Mouse (Mus musculus) layer of hippocampus, adult 11-12 months (tissue): Measurements from ENCODE around the gene Pdik1l.

Source experiments
- DNase-seq: peaks from one replicate; pipeline ENCODE4 v3.0.0; 2022; ENCODE audit warnings: low spot score

Pdik1l gene

DNA sequence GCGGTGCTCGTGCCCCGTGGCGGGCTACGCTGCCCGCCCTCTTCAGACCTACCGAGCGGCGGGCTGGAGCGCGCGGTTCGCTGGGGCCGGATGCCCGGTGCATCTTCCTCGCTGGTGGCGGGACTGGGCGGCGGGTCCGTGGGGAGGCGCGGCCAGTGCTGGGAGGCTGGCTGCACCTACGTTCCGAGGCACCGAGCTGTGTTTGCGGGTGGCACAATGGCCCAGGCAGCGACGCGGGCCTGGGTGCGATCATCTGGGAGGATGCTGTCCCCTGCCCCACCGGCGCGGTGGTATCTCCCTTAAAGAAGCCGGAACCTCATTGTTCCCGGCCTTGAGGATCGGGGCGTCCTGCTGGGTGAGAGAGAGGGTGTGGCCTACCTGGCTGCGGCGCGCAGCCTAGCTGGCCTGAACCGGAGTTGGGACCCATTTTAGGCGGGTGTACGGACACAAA, at the start of gene Pdik1l:
Gene Pdik1l (minus strand): TSS at position 321 of the 451 bp plus-strand sequence.
- DNase-seq: peak; percentile 74

- DNase-seq: no peak
These were observed 42.6 kb upstream of the Pdik1l start for GRCm38 (mm10) chr4:134330281-134330680.

- DNase-seq: no peak
These were observed 41.1 kb upstream of the Pdik1l start for GRCm38 (mm10) chr4:134328832-134329231.

DNA sequence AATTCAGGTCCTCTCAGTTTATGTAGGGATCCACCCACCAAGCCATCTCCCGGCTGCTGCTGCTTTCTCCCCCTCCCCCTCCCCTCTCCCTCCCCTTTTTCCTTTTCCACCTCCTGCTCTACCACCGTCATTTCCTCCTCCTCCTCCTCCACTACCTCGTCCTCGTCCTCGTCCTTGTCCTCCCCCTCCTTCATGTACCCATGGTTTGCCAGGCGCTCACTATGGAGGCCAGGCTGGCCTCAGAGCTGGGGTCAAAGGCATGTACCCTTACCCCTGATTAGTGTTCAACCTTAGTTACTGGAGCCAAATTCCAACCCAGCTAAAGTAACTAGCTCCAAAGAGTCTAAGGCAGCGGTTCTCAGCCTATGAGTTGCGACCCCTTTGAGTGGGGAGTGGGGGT, 40.5 kb upstream of the Pdik1l start:
- no peak for DNase-seq

DNA sequence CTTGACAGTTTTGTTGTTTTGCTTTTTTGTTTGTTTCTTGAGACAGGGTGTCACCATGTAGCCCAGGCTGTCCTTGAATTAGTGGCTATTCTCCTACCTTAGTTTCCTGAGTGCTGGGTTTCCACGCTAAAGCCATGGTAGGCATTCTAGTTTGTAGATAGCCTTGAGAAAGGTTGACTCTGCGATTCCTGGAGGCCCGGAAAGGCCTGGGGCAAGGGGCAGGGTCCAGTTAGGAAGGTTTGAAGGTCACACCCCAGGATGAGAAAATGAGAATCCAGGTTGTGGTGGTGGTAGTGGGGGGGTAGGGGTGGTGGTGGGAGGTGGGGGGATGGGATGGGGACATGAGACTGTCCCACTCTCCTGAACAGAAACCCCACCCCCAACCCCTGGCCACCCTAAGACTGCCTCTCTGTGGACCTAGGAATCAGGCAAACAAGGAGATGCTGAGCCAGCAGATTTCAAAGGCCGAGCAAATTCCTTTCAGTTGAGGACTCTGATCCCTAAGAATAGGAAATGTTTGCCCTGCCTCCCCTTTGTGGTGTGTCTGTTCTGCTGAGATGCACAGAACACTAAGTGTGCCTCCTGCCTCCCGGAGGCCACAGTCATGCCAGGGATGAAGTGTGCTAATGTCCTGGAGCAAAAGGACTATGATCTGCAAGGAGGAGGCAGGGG, 39.3 kb upstream of the Pdik1l start:
- no peak for DNase-seq

GRCm38 (mm10) chr4:134324655-134325054, 37.0 kb upstream of the Pdik1l start:
- no peak for DNase-seq

GRCm38 (mm10) chr4:134321524-134321923, 33.8 kb upstream of the Pdik1l start:
- no peak for DNase-seq

- no peak for DNase-seq
These were observed 32.0 kb upstream of the Pdik1l start for GRCm38 (mm10) chr4:134319674-134320073.

- DNase-seq: no peak
These were observed 31.4 kb upstream of the Pdik1l start for GRCm38 (mm10) chr4:134319074-134319473.

- DNase-seq: no peak
These were observed 28.7 kb upstream of the Pdik1l start for GRCm38 (mm10) chr4:134316390-134316789.

GRCm38 (mm10) chr4:134315470-134315869, 27.8 kb upstream of the Pdik1l start:
- no peak for DNase-seq

DNA sequence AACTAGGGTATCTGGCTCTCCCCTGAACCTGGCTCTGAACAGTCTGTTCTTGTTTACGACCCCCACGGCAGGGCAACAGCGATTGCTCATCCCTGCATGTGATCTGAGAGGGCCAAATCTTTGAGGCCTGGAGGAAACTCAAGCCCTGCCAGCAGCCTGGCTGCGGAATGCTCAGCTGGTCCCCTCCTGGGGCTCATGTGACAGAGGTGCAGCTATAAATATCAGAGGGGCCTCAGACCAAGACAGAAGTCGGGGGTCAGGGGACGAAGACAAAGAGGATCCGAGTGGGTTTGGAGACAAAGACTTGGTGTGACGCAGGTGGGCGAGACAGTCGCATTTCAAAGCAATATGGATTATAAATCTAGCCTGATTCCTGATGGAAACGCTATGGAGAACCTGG, 27.2 kb upstream of the Pdik1l start, which contains the start of gene Trim63:
Gene Trim63 (plus strand): TSS at position 245 of the 400 bp plus-strand sequence.
- DNase-seq: no peak

DNA sequence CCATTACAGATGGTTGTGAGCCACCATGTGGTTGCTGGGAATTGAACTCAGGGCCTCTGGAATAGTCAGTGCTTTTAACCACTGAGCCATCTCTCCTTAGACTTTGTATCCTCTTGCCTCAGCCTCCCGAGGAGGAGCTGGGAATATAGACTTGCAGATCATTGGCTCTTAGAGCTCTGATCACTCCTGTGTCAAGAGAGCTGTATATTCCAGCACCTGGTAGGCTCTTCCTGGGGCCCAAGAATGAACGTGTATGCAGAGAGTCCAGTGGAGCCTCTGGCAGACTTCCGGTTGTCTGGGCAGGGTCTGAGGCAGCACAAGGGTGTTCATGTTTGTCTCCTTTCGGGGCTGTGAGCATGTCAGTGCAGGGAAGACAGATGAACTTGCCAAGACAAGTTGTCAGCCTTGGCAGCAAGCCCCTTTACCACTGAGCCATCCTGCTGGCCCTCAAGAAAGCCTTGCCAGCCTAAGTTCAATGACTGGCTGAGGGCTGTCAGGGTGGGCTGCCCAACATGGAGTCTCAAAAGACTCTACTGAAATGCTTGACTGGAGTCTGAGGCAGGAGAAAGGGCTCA, 26.5 kb upstream of the Pdik1l start:
- no peak for DNase-seq

DNA sequence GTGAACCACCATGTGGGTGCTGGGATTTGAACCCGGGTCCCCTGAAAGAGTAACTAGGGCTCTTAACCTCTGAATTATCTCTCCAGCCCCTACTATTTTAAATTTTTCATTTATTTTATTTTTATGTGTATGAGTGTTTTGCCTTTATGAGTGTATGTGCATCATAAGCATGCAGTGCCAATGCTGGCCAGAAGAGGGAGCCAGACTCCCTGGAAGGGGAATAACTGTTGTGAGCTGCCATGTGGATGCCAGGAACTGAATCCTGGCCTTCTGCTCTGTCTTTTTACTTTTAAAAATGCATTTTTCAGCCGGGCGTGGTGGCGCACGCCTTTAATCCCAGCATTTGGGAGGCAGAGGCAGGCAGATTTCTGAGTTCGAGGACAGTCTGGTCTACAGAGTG, 25.2 kb upstream of the Pdik1l start:
- no peak for DNase-seq

DNA sequence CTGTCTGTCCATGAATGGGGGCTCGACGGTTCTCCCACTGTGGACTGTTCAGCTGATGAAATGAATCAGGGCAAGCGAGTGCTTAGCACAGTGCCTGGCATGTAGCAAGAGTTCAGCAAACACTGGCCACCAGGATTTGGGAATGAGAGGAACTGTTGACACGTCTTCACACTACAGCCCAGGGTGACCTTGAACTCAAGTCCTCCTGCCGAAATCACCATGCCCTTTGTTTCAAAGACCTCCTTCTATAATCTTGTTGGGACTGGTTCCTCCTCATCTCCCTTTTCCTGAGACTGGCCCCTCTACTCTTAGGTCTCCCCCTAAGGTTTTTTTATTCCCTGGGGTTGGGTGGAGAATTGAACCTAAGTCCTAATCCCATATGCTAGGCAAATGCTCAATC, 24.6 kb upstream of the Pdik1l start:
- DNase-seq: no peak

DNA sequence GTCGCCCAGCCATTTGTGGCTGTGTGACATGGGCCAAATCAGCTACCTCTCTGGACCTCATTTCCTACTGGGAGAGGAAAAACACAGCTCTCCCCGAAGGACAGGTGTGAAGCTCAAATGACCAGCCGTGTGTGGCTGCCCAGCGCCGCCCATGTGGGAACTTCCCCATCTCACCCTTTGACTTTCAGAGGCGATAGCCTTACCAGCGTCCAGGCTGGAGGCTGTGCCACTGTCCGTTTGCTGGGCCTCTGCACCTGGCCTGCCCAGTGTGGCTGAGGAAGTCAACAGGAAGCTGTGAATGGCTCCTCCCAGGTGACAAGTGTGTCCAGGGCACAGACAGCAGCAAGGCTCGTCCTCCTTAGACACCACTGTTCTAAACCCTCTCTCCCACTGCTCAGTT, 24.1 kb upstream of the Pdik1l start:
- DNase-seq: no peak

GRCm38 (mm10) chr4:134310656-134311055, 23.0 kb upstream of the Pdik1l start:
- DNase-seq: no peak

DNA sequence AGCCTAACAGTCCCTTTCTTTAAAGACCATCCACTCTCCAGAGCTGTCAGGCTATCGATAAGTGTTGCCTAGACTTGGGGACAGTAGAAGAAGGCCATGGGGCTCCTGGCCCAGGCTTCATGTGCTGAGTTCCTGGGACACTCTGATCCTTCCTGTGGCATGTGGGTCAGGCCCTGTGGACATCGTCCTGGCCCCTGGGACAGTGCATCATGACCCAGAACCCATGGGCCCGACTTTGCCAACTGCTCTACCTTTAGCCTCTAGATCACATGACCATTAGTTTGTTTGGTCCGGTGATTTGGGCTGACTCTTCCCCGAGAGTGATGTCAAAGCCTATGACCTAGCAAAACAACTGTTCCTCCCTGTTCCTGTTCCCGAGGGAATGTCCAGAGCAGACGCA, 22.4 kb upstream of the Pdik1l start:
- DNase-seq: no peak

GRCm38 (mm10) chr4:134307367-134308072, 19.8 kb upstream of the Pdik1l start:
- peak; percentile 66 for DNase-seq

DNA sequence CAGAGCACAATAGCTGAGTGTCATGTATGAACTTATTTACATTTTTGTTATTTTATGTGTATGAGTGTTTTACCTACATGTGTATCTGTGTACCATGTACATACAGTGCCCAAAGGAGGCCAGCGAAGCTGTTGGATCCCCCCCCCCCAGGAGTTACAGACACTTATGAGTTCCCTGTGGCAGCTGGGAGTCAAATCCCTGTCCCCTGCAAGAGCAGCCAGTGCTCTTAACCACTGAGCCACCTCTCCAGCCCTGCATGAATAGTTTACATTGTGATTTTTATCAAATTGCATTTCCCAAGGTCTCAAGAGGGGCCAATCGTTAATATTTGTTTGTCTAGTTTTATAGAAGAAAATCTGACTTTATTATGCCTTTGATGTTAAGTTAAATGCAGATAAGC, 19.3 kb upstream of the Pdik1l start:
- no peak for DNase-seq

GRCm38 (mm10) chr4:134302084-134302483, 14.4 kb upstream of the Pdik1l start:
- no peak for DNase-seq

DNA sequence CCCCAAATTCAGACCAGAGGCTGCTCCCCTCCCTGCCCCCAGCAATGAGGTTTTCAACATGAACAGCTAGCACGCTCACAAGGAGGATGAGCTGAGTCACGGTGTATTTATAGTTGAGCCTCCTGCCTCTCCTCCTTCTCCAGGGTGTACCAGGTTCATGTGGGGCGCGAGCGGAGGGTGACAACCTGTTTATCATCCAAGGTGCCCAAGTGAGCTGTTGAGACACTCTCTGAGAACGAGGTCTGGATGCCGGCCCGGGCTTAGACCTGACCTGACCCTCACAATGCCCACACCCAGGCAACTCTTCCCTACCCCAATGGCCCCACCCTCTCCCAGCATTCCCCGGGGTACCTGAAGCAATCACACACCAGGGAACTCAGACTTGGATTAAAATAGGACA, 12.6 kb upstream of the Pdik1l start:
- DNase-seq: no peak

DNA sequence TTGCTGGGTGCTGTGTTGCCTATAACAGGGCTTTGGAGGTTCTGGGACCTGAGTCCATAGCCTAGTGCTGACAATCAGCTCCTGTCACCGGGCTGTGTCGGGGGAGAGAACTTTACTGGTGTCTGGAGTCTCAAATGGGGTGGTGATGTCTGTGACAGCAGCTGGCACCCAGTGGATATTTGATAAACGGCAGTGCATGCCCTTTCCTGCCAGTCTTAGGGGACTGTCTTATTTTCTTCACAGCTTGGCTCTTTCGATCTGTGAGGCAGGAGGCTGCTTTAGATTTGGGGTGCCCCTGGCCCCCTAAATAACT, 11.8 kb upstream of the Pdik1l start:
- no peak for DNase-seq
